Mouse (Mus musculus): ENCODE data around the gene Pxt1. TPM values are rescaled to one million over a fixed set of nuclear protein-coding genes. Genes with fewer than 3 reads are reported as not detected.

Pxt1 gene
- polyA plus RNA-seq, 1 experiment, result not detected

- TF ChIP-seq GATA1 (IDR thresholded peaks at IDR 0.05; ENCODE audit: low read length), result no peak
These were observed 38.2 kb downstream of the Pxt1 start for GRCm38 (mm10) chr17:28905377-28905916.

- TF ChIP-seq GATA1 (IDR thresholded peaks at IDR 0.05; ENCODE audit: low read length), result no peak
These were observed 38.9 kb downstream of the Pxt1 start for GRCm38 (mm10) chr17:28904546-28905376.

GRCm38 (mm10) chr17:28901559-28901958 is 42.1 kb downstream of the Pxt1 start:
- no peak for TF ChIP-seq GATA1 (IDR thresholded peaks at IDR 0.05; ENCODE audit: low read length)

GRCm38 (mm10) chr17:28899427-28899826 is 44.2 kb downstream of the Pxt1 start:
- no peak for TF ChIP-seq GATA1 (IDR thresholded peaks at IDR 0.05; ENCODE audit: low read length)

GRCm38 (mm10) chr17:28898249-28898648 is 45.4 kb downstream of the Pxt1 start:
- no peak for TF ChIP-seq GATA1 (IDR thresholded peaks at IDR 0.05; ENCODE audit: low read length)

- TF ChIP-seq GATA1 (IDR thresholded peaks at IDR 0.05; ENCODE audit: low read length), result no peak
These were observed 45.8 kb downstream of the Pxt1 start for GRCm38 (mm10) chr17:28897817-28898216.

GRCm38 (mm10) chr17:28896095-28896780 is 47.4 kb downstream of the Pxt1 start:
- TF ChIP-seq GATA1 (IDR thresholded peaks at IDR 0.05; ENCODE audit: low read length), result no peak

- TF ChIP-seq GATA1 (IDR thresholded peaks at IDR 0.05; ENCODE audit: low read length), result no peak
These were observed 48.3 kb downstream of the Pxt1 start for GRCm38 (mm10) chr17:28895217-28895875.

- no peak for TF ChIP-seq GATA1 (IDR thresholded peaks at IDR 0.05; ENCODE audit: low read length)
These were observed 49.4 kb downstream of the Pxt1 start for GRCm38 (mm10) chr17:28894050-28894767.

GRCm38 (mm10) chr17:28886266-28886665 is 57.4 kb downstream of the Pxt1 start:
- no peak for TF ChIP-seq GATA1 (IDR thresholded peaks at IDR 0.05; ENCODE audit: low read length)

GRCm38 (mm10) chr17:28885231-28885630 is 58.4 kb downstream of the Pxt1 start:
- TF ChIP-seq GATA1 (IDR thresholded peaks at IDR 0.05; ENCODE audit: low read length), result no peak

Other genes starting within 250 kb of the Pxt1 start
- 0.18 and 0.32 TPM in 2 replicates for gene AC170998.1, start 217.8 kb downstream of the Pxt1 start, polyA plus RNA-seq (2012)
- not detected in 2 replicates for gene Mapk13, start 174.5 kb downstream of the Pxt1 start, polyA plus RNA-seq (2012)
- 25.0 and 27.6 TPM in 2 replicates for gene Brpf3, start 142.8 kb downstream of the Pxt1 start, polyA plus RNA-seq (2012)
- gene Pnpla1, start 85.4 kb downstream of the Pxt1 start, polyA plus RNA-seq (2012), result not detected in 2 replicates
- not detected in 2 replicates for gene 4930539E08Rik, start 28.5 kb downstream of the Pxt1 start, polyA plus RNA-seq (2012)
- 87.9 and 111 TPM in 2 replicates for gene Kctd20, start 8.1 kb upstream of the Pxt1 start, polyA plus RNA-seq (2012)
- 87.0 and 98.7 TPM in 2 replicates for gene Stk38, start 64.2 kb upstream of the Pxt1 start, polyA plus RNA-seq (2012)
- 12.2 and 231 TPM in 2 replicates for gene Srsf3, start 88.8 kb upstream of the Pxt1 start, polyA plus RNA-seq (2012)
- gene Cdkn1a, start 147.1 kb upstream of the Pxt1 start, polyA plus RNA-seq (2012), result 65.3 and 74.2 TPM in 2 replicates
- gene Rab44, start 170.3 kb upstream of the Pxt1 start, polyA plus RNA-seq (2012), result 0.97 and 1.0 TPM in 2 replicates